Mouse (Mus musculus) right cerebral cortex, postnatal 4 days (tissue): ENCODE measurements around the gene Slc16a2.
"Not testable (repeated sequence)": the region's sequence is repeated elsewhere in the genome, so short reads cannot be mapped to it uniquely, and the experiment has no call there.

Experiments
- DNase-seq: peaks from one replicate; pipeline ENCODE4 v3.0.0-alpha.2; 2022

The Slc16a2 gene

GRCm38 (mm10) chrX:103733091-103733490 is 88.7 kb downstream of the Slc16a2 start:
- no peak for DNase-seq

DNA sequence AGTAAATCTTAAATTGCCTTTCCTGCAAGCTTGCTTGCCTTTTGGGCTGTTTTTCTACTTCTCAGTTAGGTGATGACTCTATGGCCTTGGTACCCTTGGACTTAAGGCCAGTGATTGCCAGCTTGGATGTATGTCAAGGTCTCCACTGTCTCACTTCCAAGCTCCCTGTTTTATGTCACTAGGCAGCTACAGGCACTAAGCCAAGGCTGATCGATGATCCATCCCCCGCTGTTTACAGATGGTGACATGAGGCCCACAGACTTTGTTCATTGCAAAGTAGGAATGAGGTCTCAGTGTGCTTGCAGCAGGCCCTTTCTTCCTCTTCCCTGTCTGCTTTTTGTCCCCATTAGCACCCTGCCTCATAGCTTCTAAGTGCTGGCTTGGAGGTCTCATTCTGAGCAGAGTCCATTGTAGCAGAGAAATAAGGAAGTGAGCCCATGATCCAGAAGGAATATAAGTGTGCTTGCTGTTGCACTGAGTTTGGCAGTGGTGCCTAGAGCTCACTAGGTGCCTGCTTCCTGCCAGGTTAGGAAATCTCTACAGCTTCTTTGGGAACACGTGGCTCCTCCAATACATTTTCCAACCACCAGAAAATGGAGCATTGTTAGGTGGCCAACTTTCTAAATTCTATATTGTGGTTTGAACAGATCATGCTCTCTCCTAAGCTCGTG is 89.6 kb downstream of the Slc16a2 start:
- DNase-seq = no peak

DNA sequence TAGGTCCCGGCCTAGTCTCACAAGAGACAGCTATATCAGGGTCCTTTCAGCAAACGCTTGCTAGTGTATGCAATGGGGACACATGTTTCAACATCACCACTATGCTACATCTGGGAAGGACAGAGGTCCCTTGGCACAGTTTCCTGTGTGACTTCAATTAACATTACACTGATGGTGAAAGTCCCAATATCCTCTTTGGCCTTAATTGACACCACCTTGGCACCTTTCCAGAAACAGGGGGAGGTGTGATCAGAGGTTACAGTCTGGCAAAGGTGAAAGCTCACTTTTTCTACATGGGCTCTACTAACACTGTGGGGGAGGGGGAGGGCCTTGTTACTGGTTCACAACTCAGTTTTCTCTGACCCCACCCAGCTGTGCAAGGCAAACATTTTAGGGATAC is 99.3 kb downstream of the Slc16a2 start:
- no peak for DNase-seq

GRCm38 (mm10) chrX:103719618-103720185 is 102.1 kb downstream of the Slc16a2 start:
- DNase-seq = no peak

DNA sequence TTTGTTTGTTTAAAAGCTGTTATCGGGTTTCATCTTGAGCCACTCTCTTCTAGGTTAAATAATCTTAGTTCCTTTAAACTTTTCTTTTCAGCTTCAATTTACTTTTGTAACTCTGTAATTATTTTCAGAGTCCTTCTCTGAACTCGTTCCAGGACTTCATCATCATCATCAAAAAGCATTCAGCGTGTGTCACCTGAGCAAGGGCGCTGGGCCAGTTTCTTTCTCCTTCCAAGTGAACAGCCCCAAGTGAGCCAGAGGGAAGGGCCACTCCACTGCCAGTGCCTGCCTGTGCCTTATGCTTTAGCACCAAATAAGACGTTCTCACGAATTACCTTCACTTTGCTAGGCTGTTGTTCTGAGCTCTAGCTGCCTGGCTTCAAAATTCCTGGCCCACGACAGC is 108.9 kb downstream of the Slc16a2 start:
- DNase-seq = no peak

GRCm38 (mm10) chrX:103709671-103710070 is 112.1 kb downstream of the Slc16a2 start:
- DNase-seq = no peak

DNA sequence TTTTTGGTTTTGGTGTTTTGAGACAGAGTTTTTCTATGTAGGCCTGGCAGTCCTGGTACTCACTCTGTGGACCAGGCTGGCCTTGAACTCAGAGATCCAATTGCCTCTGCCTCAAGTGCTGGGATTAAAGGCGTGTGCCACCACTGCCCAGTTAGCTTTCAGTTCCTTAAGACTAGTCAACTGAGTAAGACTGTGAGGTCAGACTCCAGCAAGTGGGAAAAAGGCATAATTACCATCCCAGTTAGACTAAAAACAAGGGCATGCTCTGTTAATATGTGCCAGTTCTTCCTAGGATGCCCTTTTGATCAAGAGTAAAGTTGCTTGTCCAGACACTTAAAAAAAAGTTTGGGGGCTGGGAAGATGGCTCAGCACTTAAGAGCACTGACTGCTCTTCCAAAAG is 113.2 kb downstream of the Slc16a2 start:
- DNase-seq = no peak

DNA sequence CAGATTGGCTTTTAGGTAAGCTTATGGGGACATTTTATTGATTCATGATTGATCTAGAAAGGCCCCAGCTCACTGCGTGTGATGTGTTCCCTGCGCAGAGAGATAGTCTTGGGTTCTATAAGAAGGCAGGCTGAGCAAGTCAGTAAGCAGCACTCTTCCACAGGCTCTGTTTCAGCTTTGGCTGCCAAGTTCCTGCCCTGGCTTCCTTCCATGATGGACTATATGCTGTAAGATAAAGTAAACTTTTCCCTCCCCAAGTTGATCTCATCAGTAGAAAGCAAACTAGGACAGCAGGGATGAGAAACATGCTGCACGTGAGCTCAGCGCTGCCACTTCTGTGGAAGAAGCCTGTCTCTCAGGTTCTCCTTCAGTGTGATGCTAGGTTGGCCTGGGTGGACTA is 117.2 kb downstream of the Slc16a2 start:
- no peak for DNase-seq

- peak; percentile 27 for DNase-seq
These were observed 117.8 kb downstream of the Slc16a2 start for GRCm38 (mm10) chrX:103704024-103704423.

- no peak for DNase-seq
These were observed 124.0 kb downstream of the Slc16a2 start for GRCm38 (mm10) chrX:103697796-103698195.

- DNase-seq = peak; percentile 16
These were observed 125.7 kb downstream of the Slc16a2 start for GRCm38 (mm10) chrX:103696081-103696519.

DNA sequence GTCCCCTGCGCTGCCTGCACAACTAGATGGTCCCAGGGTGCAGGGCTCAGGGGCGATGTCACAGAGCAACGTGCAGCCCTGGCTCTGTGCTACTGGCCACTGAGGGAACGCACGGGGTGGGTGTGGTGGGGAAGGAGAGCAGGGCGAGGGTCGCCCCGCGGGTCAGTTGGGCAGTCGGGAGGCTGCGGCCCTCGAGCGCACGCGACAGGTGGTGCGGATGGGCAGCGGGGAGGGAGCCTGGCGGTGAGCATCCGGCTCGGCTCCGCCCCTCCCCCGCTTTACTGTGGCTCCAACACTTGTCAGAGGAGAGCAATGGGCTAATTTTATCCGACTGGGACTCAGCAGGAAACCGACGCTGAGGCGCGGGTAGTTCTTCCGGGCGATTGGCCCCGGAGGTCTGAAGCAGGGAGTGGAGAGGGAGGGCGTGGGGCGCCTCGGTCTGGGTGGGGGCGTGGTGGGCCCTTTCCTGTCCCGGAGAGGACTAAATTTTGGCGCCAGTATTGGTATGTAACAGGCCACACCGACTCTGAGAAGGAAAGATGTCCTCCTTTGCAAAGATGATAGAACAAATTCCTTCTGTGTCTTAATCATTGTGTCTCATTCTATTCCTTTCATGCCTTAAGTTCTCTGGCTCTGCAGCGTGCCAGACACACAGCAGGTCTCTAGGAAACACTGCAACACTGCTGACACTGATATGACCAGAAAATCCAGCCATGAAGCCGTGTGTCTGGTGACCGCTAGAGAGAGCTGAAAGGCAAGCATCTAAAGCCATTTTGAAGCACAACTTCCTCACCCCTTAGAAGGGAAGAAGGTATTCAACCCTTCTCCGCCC is 126.4 kb downstream of the Slc16a2 start:
- DNase-seq = peak; percentile 72

DNA sequence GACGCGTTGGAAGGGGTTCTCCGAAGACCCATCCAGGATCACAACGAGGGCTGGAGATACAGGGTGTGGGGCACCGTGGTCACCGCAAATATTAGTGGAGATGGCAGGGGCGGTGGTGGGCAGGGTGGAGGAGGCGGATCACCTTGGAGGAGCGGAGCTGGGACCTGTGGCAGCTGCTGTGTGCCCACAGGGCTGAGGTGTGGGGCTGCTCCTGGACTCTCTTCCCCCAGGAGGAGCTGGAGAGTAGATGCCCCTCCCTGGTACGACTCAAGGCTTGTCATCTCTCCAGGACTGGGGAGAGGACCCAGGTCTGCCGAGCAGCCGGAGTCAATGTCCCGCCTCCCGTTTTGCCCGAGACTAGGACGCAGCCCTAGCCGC is 127.0 kb downstream of the Slc16a2 start:
- DNase-seq = peak; percentile 10

GRCm38 (mm10) chrX:103694381-103694780 is 127.4 kb downstream of the Slc16a2 start:
- DNase-seq = no peak

- no peak for DNase-seq
These were observed 128.9 kb downstream of the Slc16a2 start for GRCm38 (mm10) chrX:103692916-103693315.

- no peak for DNase-seq
These were observed 133.2 kb downstream of the Slc16a2 start for GRCm38 (mm10) chrX:103688551-103688950.

GRCm38 (mm10) chrX:103674674-103675073 is 147.1 kb downstream of the Slc16a2 start:
- DNase-seq = no peak

DNA sequence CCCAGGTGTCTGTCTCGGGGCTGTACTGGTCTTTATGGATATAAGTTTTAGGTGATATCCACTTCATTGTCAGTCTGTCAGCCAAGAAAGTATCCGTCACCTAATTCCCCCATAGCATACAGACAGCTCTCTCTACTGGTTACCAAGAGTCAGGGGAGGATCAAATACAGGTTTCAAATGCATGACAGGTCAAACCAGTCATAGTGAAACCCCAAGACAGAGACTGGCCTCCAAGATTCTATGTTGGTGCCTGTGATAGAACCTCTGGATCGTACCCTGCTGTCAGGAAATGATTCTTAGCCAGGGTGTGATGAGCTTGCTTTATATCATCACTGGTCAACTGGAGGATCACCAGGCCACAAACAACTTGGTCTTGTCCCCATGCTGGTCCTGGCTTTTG is 148.0 kb downstream of the Slc16a2 start:
- DNase-seq = no peak

DNA sequence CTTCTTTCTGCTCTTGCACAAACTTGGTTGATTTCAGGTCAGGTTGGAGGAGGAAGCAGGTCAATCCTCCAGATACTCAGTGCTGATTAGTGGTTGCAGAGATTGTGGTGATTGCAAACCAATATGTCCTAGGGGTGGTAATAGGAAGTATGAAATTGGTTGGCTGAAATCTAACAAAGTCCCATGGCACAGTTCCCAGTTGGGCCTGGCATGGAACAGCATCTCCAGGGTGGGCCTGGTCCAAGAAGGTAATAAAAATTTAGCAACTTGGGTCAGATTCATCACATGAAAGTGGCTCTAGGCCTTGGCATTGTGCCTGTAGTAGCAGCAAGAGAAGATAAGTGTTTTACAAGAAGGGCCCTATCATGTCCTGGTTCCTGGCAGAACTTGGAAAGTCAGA is 151.5 kb downstream of the Slc16a2 start:
- no peak for DNase-seq

DNA sequence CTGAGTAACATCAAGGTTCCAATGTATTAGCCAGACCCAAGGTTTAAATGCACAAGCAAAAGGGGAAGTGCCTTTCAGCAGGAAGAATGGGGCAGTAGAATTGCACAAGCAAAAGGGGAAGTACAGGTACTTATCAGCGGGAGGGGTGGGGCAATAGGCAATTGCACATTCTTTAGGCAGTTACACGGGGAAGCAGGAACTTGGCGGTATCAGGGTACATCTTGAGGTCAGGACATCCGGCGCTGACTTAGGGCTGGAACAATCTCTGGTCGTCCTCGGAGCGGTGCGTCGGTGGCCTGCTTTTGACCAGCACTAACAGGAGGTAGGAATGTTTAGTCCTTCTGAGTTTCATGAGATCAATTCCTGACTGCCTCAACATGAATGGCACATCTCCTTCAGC is 157.3 kb downstream of the Slc16a2 start:
- not testable (repeated sequence) for DNase-seq

DNA sequence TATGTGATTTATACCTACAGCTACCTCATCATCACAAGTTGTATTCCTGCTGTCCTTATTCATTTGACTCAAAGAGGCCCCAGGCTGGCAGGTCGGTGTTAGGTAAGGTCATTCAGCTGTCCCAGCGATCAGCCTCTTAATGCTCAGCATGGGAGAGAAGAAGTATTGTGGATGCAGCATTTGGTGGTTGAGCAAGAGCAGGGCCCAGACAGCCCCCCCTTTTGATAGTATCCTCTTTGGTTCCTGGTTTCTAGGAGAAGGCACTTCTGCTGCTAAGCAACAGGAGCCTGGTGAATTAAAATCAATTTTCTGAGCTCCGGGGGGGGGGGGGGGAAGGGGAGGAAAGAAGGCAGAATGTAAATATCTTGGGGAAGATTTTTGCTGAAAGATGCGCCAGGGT is 162.8 kb downstream of the Slc16a2 start:
- peak; percentile 4 for DNase-seq

- no peak for DNase-seq
These were observed 168.8 kb downstream of the Slc16a2 start for GRCm38 (mm10) chrX:103653021-103653420.

DNA sequence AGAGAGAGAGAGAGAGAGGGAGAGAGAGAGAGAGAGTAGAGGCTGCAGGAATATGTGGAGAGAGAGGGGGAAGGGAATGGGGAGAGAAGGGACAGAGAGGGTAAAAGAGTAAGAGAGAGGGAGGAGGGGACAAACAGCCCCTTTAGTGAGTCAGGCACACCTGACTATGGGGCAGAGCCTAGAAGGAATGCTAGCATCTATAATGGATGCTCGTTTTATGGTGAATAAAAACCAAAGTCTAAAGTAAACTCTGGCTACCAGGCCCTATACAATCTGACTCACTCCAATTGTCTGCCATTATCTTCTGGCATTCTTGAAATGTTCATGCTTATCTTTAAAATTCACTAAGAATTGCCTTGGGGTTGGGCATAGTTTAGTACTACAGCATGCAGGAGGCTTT is 169.7 kb downstream of the Slc16a2 start:
- DNase-seq = no peak
